Mouse (Mus musculus) cerebellum, adult 2 months (tissue): ENCODE measurements around the gene Fnbp1l. TPM values are rescaled to one million over a fixed set of nuclear protein-coding genes. Genes with fewer than 3 reads are reported as not detected.

ENCODE experiments used
- DNase-seq, 2 experiments: peaks; one replicate each; pipeline ENCODE4 v3.0.0; 2021
- H3K27ac ChIP-seq: fragments of 200-500 bp; 2 replicates; pipeline ENCODE4 v1.5.1; 2012; ENCODE audit warnings: low read length, control low read depth, inconsistent platforms; ENCODE audit not compliant: insufficient read depth
- H3K27me3 ChIP-seq: fragments of 200-500 bp; 2 replicates; pipeline ENCODE4 v1.6.1; 2012; ENCODE audit warnings: inconsistent platforms, mild to moderate bottlenecking, low read length, moderate library complexity; ENCODE audit not compliant: control insufficient read depth, insufficient read depth
- H3K4me1 ChIP-seq: fragments of 200-500 bp; 2 replicates; pipeline ENCODE4 v1.6.1; 2011; ENCODE audit warnings: low read length; ENCODE audit not compliant: control insufficient read depth, insufficient read depth
- H3K4me3 ChIP-seq: fragments of 200-500 bp; replicated peaks from 2 replicates; pipeline ENCODE3; 2011; ENCODE audit warnings: mild to moderate bottlenecking, low read depth, low read length, control low read depth; ENCODE audit not compliant: insufficient read depth
- CTCF ChIP-seq: fragments of 200-500 bp; IDR thresholded peaks from 2 replicates; pipeline ENCODE4 v1.5.1; 2011; ENCODE audit warnings: low read depth, mild to moderate bottlenecking, control low read depth, low read length, moderate library complexity, borderline replicate concordance; ENCODE audit not compliant: insufficient read depth
- POLR2A ChIP-seq: fragments of 200-500 bp; IDR thresholded peaks from 2 replicates; pipeline ENCODE4 v1.6.1; 2011; ENCODE audit warnings: low read length, control low read depth, borderline replicate concordance; ENCODE audit not compliant: insufficient read depth
- WGBS: fragments of 180-500 bp; shearing (Covaris S2); methylation state at CpG from one replicate; pipeline ENCODE4 v1.1.7; 2018; 5-methylcytosine and 5-hydroxymethylcytosine counted together
- polyA plus RNA-seq: library from polyadenylated mRNA; depleted of rRNA; stranded (reverse); fragments of >200 nt; gene quantifications from 2 replicates; pipeline ENCODE4 v1.2.3, GENCODE M21; 2012

Gene Fnbp1l
- polyA plus RNA-seq, 1 experiment: 17.6 TPM

GRCm38 (mm10) chr3:122517726-122518125 is 101.8 kb downstream of the Fnbp1l start:
- no peaks in the 10 kb centered on the region for H3K27me3 ChIP-seq
- H3K4me1 ChIP-seq: 0 out of 2 replicates have a peak, but pooled peaks cover 5% of the 10 kb centered on the region
- WGBS: 31% methylated on average over 4 of the region's 4 CpGs
- H3K27ac ChIP-seq: no peak overlapping the region
- no peak for TF ChIP-seq POLR2A
- no peak for TF ChIP-seq CTCF
- DNase-seq: peak in 1 of 2 experiments; percentile 36
- no peak overlapping the region for H3K4me3 ChIP-seq

GRCm38 (mm10) chr3:122516327-122516695 is 103.2 kb downstream of the Fnbp1l start:
- TF ChIP-seq POLR2A (no peak), CTCF (no peak)
- no peak overlapping the region for H3K27ac ChIP-seq
- no peak for DNase-seq
- 0 out of 2 replicates have a peak, but pooled peaks cover 5% of the 10 kb centered on the region for H3K4me1 ChIP-seq
- no peaks in the 10 kb centered on the region for H3K27me3 ChIP-seq
- no peak overlapping the region for H3K4me3 ChIP-seq
- WGBS: 89% methylated on average over 3 of the region's 3 CpGs

GRCm38 (mm10) chr3:122515568-122516326 is 103.8 kb downstream of the Fnbp1l start:
- Histone ChIP-seq H3K4me1 (0 out of 2 replicates have a peak, but pooled peaks cover 5% of the 10 kb centered on the region), H3K4me3 (no peak overlapping the region), H3K27ac (no peak overlapping the region), H3K27me3 (no peaks in the 10 kb centered on the region)
- 81% methylated on average over 6 of the region's 6 CpGs for WGBS
- no peak for DNase-seq
- TF ChIP-seq POLR2A: no peak
- TF ChIP-seq CTCF: no peak

DNA sequence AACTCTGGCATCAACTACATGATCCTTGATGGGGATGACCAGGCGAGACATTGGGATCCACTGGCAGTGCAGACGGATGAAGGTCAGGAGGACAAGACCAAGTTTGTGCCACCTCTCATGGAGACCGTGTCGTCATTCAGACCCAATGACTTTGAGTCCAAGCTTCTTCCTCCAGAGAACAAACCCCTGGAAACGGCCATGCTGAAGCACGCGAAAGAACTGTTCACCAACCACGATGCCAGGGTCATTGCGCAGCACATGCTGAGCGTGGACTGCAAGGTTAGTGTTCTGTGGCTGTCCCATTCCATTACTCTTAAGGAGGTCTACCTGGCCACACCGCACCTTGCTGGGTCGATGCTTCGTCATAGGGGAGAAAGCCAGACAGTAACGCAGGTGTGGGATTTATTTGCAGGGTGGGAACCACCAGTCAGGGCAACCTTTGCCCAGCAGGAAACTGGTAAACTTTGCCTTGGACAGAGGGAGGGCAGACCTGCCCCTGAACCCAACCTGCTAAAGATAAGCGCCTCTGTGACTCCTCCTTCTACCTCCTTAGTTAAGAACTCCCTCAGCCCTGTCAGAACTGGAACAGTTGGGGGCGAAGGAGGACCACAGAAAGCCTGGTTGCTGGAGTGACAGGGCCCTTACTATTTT is 106.7 kb downstream of the Fnbp1l start:
- WGBS: 97% methylated on average over 16 of the region's 16 CpGs
- Histone ChIP-seq H3K4me1 (0 out of 2 replicates have a peak, but pooled peaks cover 5% of the 10 kb centered on the region), H3K27ac (no peak overlapping the region), H3K4me3 (no peak overlapping the region), H3K27me3 (no peaks in the 10 kb centered on the region)
- TF ChIP-seq CTCF (no peak), POLR2A (no peak)
- DNase-seq: no peak

DNA sequence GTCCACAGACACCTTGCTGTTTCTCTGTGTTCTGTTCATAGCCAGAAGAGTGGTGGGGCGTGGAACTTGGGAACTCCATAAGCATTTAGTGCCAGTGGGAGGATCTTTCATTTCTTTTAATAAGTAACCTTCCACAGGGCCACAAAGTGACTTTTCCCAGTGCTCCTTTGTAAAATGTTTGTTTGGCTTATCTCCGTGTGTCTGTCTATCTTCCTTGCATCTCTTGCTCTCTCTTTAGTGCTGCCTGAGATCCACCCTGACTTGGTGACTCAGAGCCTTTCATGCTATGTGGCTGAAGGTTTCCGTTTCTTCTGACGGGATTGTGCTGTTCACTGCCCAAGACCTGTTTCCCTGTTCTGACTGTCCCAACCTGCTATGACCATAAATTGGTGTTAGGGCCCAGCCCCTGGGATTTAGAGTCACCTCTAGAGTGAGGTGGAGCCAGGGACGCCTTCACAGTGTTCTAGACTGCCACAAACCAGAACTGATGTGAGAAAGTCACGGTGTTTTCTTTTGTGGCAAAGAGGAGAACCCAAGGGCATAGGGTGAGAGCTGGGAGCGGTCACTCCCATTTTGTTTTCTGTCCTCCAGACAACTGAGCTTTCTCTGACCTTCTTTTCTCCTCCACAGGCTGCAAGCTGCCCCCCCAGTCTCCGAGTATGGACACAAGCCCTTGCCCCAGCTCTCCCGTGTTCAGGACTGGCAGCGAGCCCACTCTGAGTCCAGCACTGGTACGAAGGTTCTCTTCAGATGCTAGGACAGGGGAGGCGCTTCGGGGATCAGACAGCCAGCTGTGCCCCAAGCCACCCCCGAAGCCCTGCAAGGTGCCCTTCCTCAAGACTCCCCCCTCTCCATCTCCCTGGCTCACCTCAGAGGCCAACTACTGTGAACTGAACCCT is 107.5 kb downstream of the Fnbp1l start:
- no peak for DNase-seq
- H3K4me1 ChIP-seq: no peaks in the 10 kb centered on the region
- no peak for TF ChIP-seq CTCF
- TF ChIP-seq POLR2A: no peak
- WGBS: 78% methylated on average over 14 of the region's 14 CpGs
- H3K27ac ChIP-seq: no peak overlapping the region
- no peaks in the 10 kb centered on the region for H3K27me3 ChIP-seq
- H3K4me3 ChIP-seq: no peak overlapping the region

DNA sequence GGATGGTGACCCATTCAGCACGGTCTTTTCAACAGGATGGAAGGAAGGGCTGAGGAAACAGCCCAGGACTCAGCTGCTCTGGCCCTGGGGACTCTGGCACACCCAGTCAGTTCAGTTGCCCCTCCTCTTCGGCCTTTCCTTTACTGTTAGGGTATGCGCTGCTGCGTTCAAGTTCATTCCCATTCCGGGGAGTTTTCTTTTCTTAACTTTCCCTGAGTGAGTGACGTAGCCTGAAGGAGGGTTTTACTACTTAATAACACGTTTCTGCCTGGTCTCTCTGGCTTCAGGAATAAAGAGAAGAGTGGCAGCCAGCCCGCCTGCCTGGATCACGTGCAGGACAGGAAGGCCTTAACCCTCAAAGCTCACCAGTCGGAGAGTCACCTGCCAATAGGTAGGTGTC is 108.6 kb downstream of the Fnbp1l start:
- no peak for DNase-seq

DNA sequence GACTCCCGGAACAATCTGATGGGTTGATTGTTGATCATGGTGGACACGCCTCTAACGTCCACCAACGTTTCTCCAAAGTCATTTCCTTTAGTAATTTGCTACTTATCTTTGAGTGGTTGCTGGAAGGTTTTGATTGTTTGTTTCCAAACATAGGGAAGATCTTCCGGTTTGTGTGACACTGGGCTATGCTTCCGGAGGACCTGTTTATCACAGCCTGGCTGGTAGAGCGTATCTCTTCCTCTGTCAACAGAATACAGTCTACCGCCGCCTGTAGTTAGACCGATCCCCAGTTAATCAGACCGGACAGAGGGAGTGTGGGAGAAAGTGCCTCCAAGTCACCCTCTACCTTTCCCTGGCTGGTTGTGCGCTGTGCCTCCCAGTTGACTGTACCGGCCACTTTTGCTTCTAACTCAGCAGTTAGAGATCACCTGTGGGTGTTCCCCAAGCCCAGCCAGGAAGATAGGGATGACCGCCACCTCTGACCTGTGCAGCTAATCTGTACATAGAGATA is 109.2 kb downstream of the Fnbp1l start:
- DNase-seq: no peak
- no peaks in the 10 kb centered on the region for H3K27me3 ChIP-seq
- H3K4me1 ChIP-seq: no peaks in the 10 kb centered on the region
- no peak overlapping the region for H3K27ac ChIP-seq
- 93% methylated on average over 14 of the region's 14 CpGs for WGBS
- H3K4me3 ChIP-seq: no peak overlapping the region
- TF ChIP-seq POLR2A (no peak), CTCF (no peak)

More for the DNA sequence above, 108.6 kb downstream of the Fnbp1l start:
- Histone ChIP-seq H3K27ac (no peak overlapping the region), H3K4me3 (no peak overlapping the region), H3K4me1 (no peaks in the 10 kb centered on the region), H3K27me3 (no peaks in the 10 kb centered on the region)
- 85% methylated on average over 10 of the region's 10 CpGs for WGBS
- TF ChIP-seq CTCF (no peak), POLR2A (no peak)
